Mouse (Mus musculus): ENCODE measurements at regions not wholly inside any gene's neighbourhood (a gene's known extent, or its start where the extent isn't known, plus 50 kb on each side); places are given as distances from the start of the nearest gene placed in this dataset.

- Histone ChIP-seq H3K9me3 (ENCODE audit: control insufficient read depth, low read length) (no peaks in the 10 kb centered on the region), H3K4me2 (ENCODE audit: low read depth, low read length) (no peak overlapping the region)
- ATAC-seq (ENCODE audit: low read depth), result no peak
These were observed 275.1 kb upstream of the Pkn2 start for GRCm38 (mm10) chr3:143156733-143157524.

GRCm38 (mm10) chr3:143156174-143156573, 274.4 kb upstream of the Pkn2 start:
- 70% methylated on average over 1 of the region's 1 CpGs for WGBS
- H3K4me3 ChIP-seq (ENCODE audit: low read depth, low read length), result no peak overlapping the region
- no peak overlapping the region for H3K27ac ChIP-seq (replicated peaks; ENCODE audit: low read depth, low read length)
- H3K4me1 ChIP-seq (ENCODE audit: control insufficient read depth, insufficient read depth, low read length), result no peaks in the 10 kb centered on the region
- no peak overlapping the region for H3K4me2 ChIP-seq (ENCODE audit: low read depth, low read length)
- H3K36me3 ChIP-seq (ENCODE audit: control insufficient read depth, insufficient read depth, low read length), result no peaks in the 10 kb centered on the region
- no peaks in the 10 kb centered on the region for H3K9me3 ChIP-seq (ENCODE audit: control insufficient read depth, low read length)
- DNase-seq (ENCODE audit: low spot score), result no peak
- no peaks in the 10 kb centered on the region for H3K27me3 ChIP-seq (replicated peaks; ENCODE audit: control insufficient read depth, insufficient read depth, low read length)
- no peak for ATAC-seq (ENCODE audit: low read depth)
- no peak overlapping the region for H3K9ac ChIP-seq (ENCODE audit: low read depth, low read length)

More at GRCm38 (mm10) chr3:143156733-143157524, 275.1 kb upstream of the Pkn2 start:
- Histone ChIP-seq H3K36me3 (ENCODE audit: control insufficient read depth, insufficient read depth, low read length) (no peaks in the 10 kb centered on the region), H3K27me3 (replicated peaks; ENCODE audit: control insufficient read depth, insufficient read depth, low read length) (no peaks in the 10 kb centered on the region), H3K4me1 (ENCODE audit: control insufficient read depth, insufficient read depth, low read length) (peaks cover under 1% of the 10 kb centered on the region; the same call in 1 of the 2 replicates), H3K9ac (ENCODE audit: low read depth, low read length) (no peak overlapping the region), H3K27ac (replicated peaks; ENCODE audit: low read depth, low read length) (no peak overlapping the region), H3K4me3 (ENCODE audit: low read depth, low read length) (no peak overlapping the region)
- DNase-seq (ENCODE audit: low spot score), result no peak

- whole genome bisulfite sequencing, result 84% methylated on average over 1 of the region's 1 CpGs
- no peak overlapping the region for H3K9ac ChIP-seq (ENCODE audit: low read depth, low read length)
- no peaks in the 10 kb centered on the region for H3K4me1 ChIP-seq (ENCODE audit: control insufficient read depth, insufficient read depth, low read length)
- H3K36me3 ChIP-seq (ENCODE audit: control insufficient read depth, insufficient read depth, low read length), result no peaks in the 10 kb centered on the region
- no peaks in the 10 kb centered on the region for H3K27me3 ChIP-seq (replicated peaks; ENCODE audit: control insufficient read depth, insufficient read depth, low read length)
- H3K4me2 ChIP-seq (ENCODE audit: low read depth, low read length), result no peak overlapping the region
- no peak overlapping the region for H3K4me3 ChIP-seq (ENCODE audit: low read depth, low read length)
- ATAC-seq (ENCODE audit: low read depth), result no peak
- no peak overlapping the region for H3K27ac ChIP-seq (replicated peaks; ENCODE audit: low read depth, low read length)
- no peaks in the 10 kb centered on the region for H3K9me3 ChIP-seq (ENCODE audit: control insufficient read depth, low read length)
- DNase-seq (ENCODE audit: low spot score), result no peak
These were observed 273.8 kb upstream of the Pkn2 start for GRCm38 (mm10) chr3:143155556-143155955.

- Histone ChIP-seq H3K4me2 (ENCODE audit: low read depth, low read length) (no peak overlapping the region), H3K36me3 (ENCODE audit: control insufficient read depth, insufficient read depth, low read length) (no peaks in the 10 kb centered on the region), H3K27ac (replicated peaks; ENCODE audit: low read depth, low read length) (no peak overlapping the region), H3K9ac (ENCODE audit: low read depth, low read length) (no peak overlapping the region), H3K27me3 (replicated peaks; ENCODE audit: control insufficient read depth, insufficient read depth, low read length) (no peaks in the 10 kb centered on the region), H3K4me3 (ENCODE audit: low read depth, low read length) (no peak overlapping the region), H3K4me1 (ENCODE audit: control insufficient read depth, insufficient read depth, low read length) (no peaks in the 10 kb centered on the region), H3K9me3 (ENCODE audit: control insufficient read depth, low read length) (no peaks in the 10 kb centered on the region)
- ATAC-seq (ENCODE audit: low read depth) (no peak), DNase-seq (ENCODE audit: low spot score) (peak; percentile 64)
- 40% methylated on average over 8 of the region's 8 CpGs for WGBS
These were observed 265.7 kb upstream of the Pkn2 start for GRCm38 (mm10) chr3:143147471-143147870.

GRCm38 (mm10) chr3:143138952-143139351, 257.1 kb upstream of the Pkn2 start:
- no peaks in the 10 kb centered on the region for H3K27me3 ChIP-seq (replicated peaks; ENCODE audit: control insufficient read depth, insufficient read depth, low read length)
- no peak overlapping the region for H3K27ac ChIP-seq (replicated peaks; ENCODE audit: low read depth, low read length)
- ATAC-seq (ENCODE audit: low read depth) (no peak), DNase-seq (ENCODE audit: low spot score) (no peak)
- no peak overlapping the region for H3K4me2 ChIP-seq (ENCODE audit: low read depth, low read length)
- no peak overlapping the region for H3K9ac ChIP-seq (ENCODE audit: low read depth, low read length)
- H3K9me3 ChIP-seq (ENCODE audit: control insufficient read depth, low read length), result no peaks in the 10 kb centered on the region
- H3K4me1 ChIP-seq (ENCODE audit: control insufficient read depth, insufficient read depth, low read length), result no peaks in the 10 kb centered on the region
- H3K4me3 ChIP-seq (ENCODE audit: low read depth, low read length), result no peak overlapping the region
- H3K36me3 ChIP-seq (ENCODE audit: control insufficient read depth, insufficient read depth, low read length), result no peaks in the 10 kb centered on the region
- WGBS, result 86% methylated on average over 3 of the region's 3 CpGs

- ATAC-seq (ENCODE audit: low read depth) (no peak), DNase-seq (ENCODE audit: low spot score) (no peak)
- H3K27me3 ChIP-seq (replicated peaks; ENCODE audit: control insufficient read depth, insufficient read depth, low read length), result no peaks in the 10 kb centered on the region
- no peak overlapping the region for H3K9ac ChIP-seq (ENCODE audit: low read depth, low read length)
- 85% methylated on average over 2 of the region's 2 CpGs for WGBS
- no peak overlapping the region for H3K4me2 ChIP-seq (ENCODE audit: low read depth, low read length)
- no peak overlapping the region for H3K4me3 ChIP-seq (ENCODE audit: low read depth, low read length)
- no peaks in the 10 kb centered on the region for H3K9me3 ChIP-seq (ENCODE audit: control insufficient read depth, low read length)
- no peak overlapping the region for H3K27ac ChIP-seq (replicated peaks; ENCODE audit: low read depth, low read length)
- H3K36me3 ChIP-seq (ENCODE audit: control insufficient read depth, insufficient read depth, low read length), result no peaks in the 10 kb centered on the region
- no peaks in the 10 kb centered on the region for H3K4me1 ChIP-seq (ENCODE audit: control insufficient read depth, insufficient read depth, low read length)
These were observed 252.7 kb upstream of the Pkn2 start for GRCm38 (mm10) chr3:143134528-143134927.

GRCm38 (mm10) chr3:143107733-143108291, 226.0 kb upstream of the Pkn2 start:
- no peak overlapping the region for H3K4me3 ChIP-seq (ENCODE audit: low read depth, low read length)
- no peak overlapping the region for H3K9ac ChIP-seq (ENCODE audit: low read depth, low read length)
- no peaks in the 10 kb centered on the region for H3K9me3 ChIP-seq (ENCODE audit: control insufficient read depth, low read length)
- H3K36me3 ChIP-seq (ENCODE audit: control insufficient read depth, insufficient read depth, low read length), result no peaks in the 10 kb centered on the region
- no peak overlapping the region for H3K4me2 ChIP-seq (ENCODE audit: low read depth, low read length)
- peaks cover 3% of the 10 kb centered on the region; the same call in 1 of the 2 replicates for H3K4me1 ChIP-seq (ENCODE audit: control insufficient read depth, insufficient read depth, low read length)
- DNase-seq (ENCODE audit: low spot score), result peak; percentile 12
- no peak overlapping the region for H3K27ac ChIP-seq (replicated peaks; ENCODE audit: low read depth, low read length)
- no peak for ATAC-seq (ENCODE audit: low read depth)
- 57% methylated on average over 13 of the region's 13 CpGs for WGBS
- no peaks in the 10 kb centered on the region for H3K27me3 ChIP-seq (replicated peaks; ENCODE audit: control insufficient read depth, insufficient read depth, low read length)

- no peak overlapping the region for H3K27ac ChIP-seq (replicated peaks; ENCODE audit: low read depth, low read length)
- no peak overlapping the region for H3K4me2 ChIP-seq (ENCODE audit: low read depth, low read length)
- 38% methylated on average over 2 of the region's 2 CpGs for WGBS
- peaks cover 15% of the 10 kb centered on the region for H3K27me3 ChIP-seq (replicated peaks; ENCODE audit: control insufficient read depth, insufficient read depth, low read length)
- ATAC-seq (ENCODE audit: low read depth) (no peak), DNase-seq (ENCODE audit: low spot score) (no peak)
- no peaks in the 10 kb centered on the region for H3K9me3 ChIP-seq (ENCODE audit: control insufficient read depth, low read length)
- no peak overlapping the region for H3K4me3 ChIP-seq (ENCODE audit: low read depth, low read length)
- no peak overlapping the region for H3K9ac ChIP-seq (ENCODE audit: low read depth, low read length)
- peaks cover 3% of the 10 kb centered on the region; the same call in 1 of the 2 replicates for H3K4me1 ChIP-seq (ENCODE audit: control insufficient read depth, insufficient read depth, low read length)
- no peaks in the 10 kb centered on the region for H3K36me3 ChIP-seq (ENCODE audit: control insufficient read depth, insufficient read depth, low read length)
These were observed 222.9 kb upstream of the Pkn2 start for GRCm38 (mm10) chr3:143104734-143105133.

GRCm38 (mm10) chr3:143103333-143103732, 221.5 kb upstream of the Pkn2 start:
- no peak overlapping the region for H3K9ac ChIP-seq (ENCODE audit: low read depth, low read length)
- H3K27me3 ChIP-seq (replicated peaks; ENCODE audit: control insufficient read depth, insufficient read depth, low read length), result peaks cover 15% of the 10 kb centered on the region
- H3K27ac ChIP-seq (replicated peaks; ENCODE audit: low read depth, low read length), result no peak overlapping the region
- H3K4me3 ChIP-seq (ENCODE audit: low read depth, low read length), result no peak overlapping the region
- H3K9me3 ChIP-seq (ENCODE audit: control insufficient read depth, low read length), result no peaks in the 10 kb centered on the region
- ATAC-seq (ENCODE audit: low read depth), result peak; percentile 75
- 11% methylated on average over 3 of the region's 3 CpGs for WGBS
- peak; percentile 90 for DNase-seq (ENCODE audit: low spot score)
- peaks cover 3% of the 10 kb centered on the region; the same call in 1 of the 2 replicates for H3K4me1 ChIP-seq (ENCODE audit: control insufficient read depth, insufficient read depth, low read length)
- H3K4me2 ChIP-seq (ENCODE audit: low read depth, low read length), result no peak overlapping the region
- no peaks in the 10 kb centered on the region for H3K36me3 ChIP-seq (ENCODE audit: control insufficient read depth, insufficient read depth, low read length)

Data from embryonic facial prominence, embryonic 14.5 days (tissue).